Mouse (Mus musculus): ENCODE data around the gene Chst3. TPM values are rescaled to one million over a fixed set of nuclear protein-coding genes. Genes with fewer than 3 reads are reported as not detected.

Gene Chst3
- polyA plus RNA-seq, 1 experiment from 2014 or later = 2.3 TPM

GRCm38 (mm10) chr10:60211501-60212005, 7.5 kb downstream of the Chst3 start:
- Histone ChIP-seq H3K36me3 (no peaks in the 10 kb centered on the region), H3K4me1 (peaks cover 34% of the 10 kb centered on the region), H3K4me2 (no peak overlapping the region), H3K4me3 (replicated peaks) (no peak overlapping the region), H3K9ac (no peak overlapping the region), H3K27me3 (replicated peaks) (no peaks in the 10 kb centered on the region), H3K9me3 (no peaks in the 10 kb centered on the region), H3K27ac (no peak overlapping the region)
- 63% methylated on average over 8 of the region's 8 CpGs for whole genome bisulfite sequencing
- no peak for ATAC-seq (ENCODE audit: insufficient read depth, low FRiP score, low read depth)

GRCm38 (mm10) chr10:60210468-60210867, 8.6 kb downstream of the Chst3 start:
- no peaks in the 10 kb centered on the region for H3K36me3 ChIP-seq
- H3K9me3 ChIP-seq = no peaks in the 10 kb centered on the region
- H3K4me3 ChIP-seq (replicated peaks) = no peak overlapping the region
- H3K27ac ChIP-seq = no peak overlapping the region
- 78% methylated on average over 2 of the region's 2 CpGs for WGBS
- ATAC-seq (ENCODE audit: insufficient read depth, low FRiP score, low read depth) = no peak
- no peak overlapping the region for H3K4me2 ChIP-seq
- no peaks in the 10 kb centered on the region for H3K27me3 ChIP-seq (replicated peaks)
- H3K9ac ChIP-seq = no peak overlapping the region
- H3K4me1 ChIP-seq = peaks cover 28% of the 10 kb centered on the region

- Histone ChIP-seq H3K4me2 (no peak overlapping the region), H3K9me3 (no peaks in the 10 kb centered on the region), H3K9ac (no peak overlapping the region), H3K4me3 (replicated peaks) (no peak overlapping the region), H3K36me3 (no peaks in the 10 kb centered on the region), H3K4me1 (peaks cover 19% of the 10 kb centered on the region), H3K27ac (peak overlapping the region; percentile 45; the same call in 1 of the 2 replicates), H3K27me3 (replicated peaks) (no peaks in the 10 kb centered on the region)
- 45% methylated on average over 5 of the region's 5 CpGs for WGBS
- no peak for ATAC-seq (ENCODE audit: insufficient read depth, low FRiP score, low read depth)
These were observed 9.8 kb downstream of the Chst3 start for GRCm38 (mm10) chr10:60209237-60209636.

DNA sequence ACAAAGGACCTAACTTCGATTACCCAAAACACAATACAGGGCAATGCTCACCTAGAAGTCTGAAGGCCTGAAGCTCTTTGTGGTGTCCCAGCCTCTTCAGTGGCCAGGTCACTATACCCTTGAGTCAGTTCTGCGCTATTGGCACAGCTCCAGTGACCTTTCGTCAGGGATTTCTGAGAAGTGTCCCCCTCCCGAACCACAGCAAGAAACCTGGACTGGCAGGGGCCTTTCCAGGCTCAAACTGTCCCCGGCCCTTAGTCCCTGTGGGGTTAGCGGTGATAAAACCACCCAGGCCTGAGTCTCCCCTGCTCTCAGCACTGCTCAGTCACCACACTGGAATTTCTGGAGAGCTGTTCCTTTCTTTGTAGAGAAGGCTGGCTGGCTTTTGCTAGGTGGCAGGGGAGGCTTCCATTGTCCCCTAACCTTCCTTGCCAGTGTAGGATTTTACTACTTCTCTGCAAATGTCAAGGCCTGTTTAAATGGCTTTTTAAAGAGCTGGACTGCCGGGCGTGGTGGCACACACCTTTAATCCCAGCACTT, 11.8 kb downstream of the Chst3 start:
- Histone ChIP-seq H3K27ac (no peak overlapping the region), H3K4me2 (no peak overlapping the region), H3K9me3 (no peaks in the 10 kb centered on the region), H3K4me1 (peaks cover 8% of the 10 kb centered on the region), H3K9ac (no peak overlapping the region), H3K36me3 (no peaks in the 10 kb centered on the region), H3K4me3 (replicated peaks) (no peak overlapping the region), H3K27me3 (replicated peaks) (no peaks in the 10 kb centered on the region)
- ATAC-seq (ENCODE audit: insufficient read depth, low FRiP score, low read depth) = no peak
- 77% methylated on average over 8 of the region's 8 CpGs for WGBS

DNA sequence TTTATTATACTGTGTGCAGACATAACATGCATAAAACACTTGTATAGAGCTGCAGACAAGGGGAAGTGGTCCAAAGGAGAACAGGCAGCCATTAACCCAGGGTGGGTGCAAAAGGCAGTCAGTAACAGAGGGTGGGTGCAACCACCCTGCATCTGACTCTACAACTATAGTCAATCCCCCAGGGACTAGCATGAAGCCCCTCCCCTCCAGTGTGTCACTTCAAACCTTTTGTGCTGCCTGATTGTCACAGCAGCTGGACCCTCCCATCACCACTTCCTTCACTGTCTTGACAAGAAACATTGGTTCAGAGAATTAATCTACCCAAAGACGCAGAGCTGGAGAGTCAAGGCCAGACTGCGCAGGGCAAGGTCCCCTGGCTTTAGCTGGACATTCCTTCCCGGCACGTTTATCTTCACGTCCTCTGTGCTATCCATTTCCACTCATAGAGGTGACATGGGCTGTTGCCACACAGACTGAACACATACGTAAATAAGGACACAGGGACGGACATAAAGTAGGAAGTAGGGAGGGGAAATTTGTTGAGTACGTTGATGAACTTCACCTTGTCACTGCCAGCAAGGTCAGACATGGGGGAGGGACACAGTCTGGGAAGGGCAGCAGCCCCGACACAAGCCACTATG, 13.3 kb downstream of the Chst3 start:
- H3K27ac ChIP-seq = no peak overlapping the region
- 58% methylated on average over 9 of the region's 9 CpGs for WGBS
- H3K4me3 ChIP-seq (replicated peaks) = no peak overlapping the region
- H3K4me1 ChIP-seq = peaks cover 8% of the 10 kb centered on the region; the same call in 1 of the 2 replicates
- H3K27me3 ChIP-seq (replicated peaks) = no peaks in the 10 kb centered on the region
- H3K9ac ChIP-seq = no peak overlapping the region
- no peak overlapping the region for H3K4me2 ChIP-seq
- ATAC-seq (ENCODE audit: insufficient read depth, low FRiP score, low read depth) = no peak
- no peaks in the 10 kb centered on the region for H3K36me3 ChIP-seq
- H3K9me3 ChIP-seq = no peaks in the 10 kb centered on the region

- H3K4me3 ChIP-seq (replicated peaks) = no peak overlapping the region
- H3K4me1 ChIP-seq = peaks cover 8% of the 10 kb centered on the region; the same call in 1 of the 2 replicates
- ATAC-seq (ENCODE audit: insufficient read depth, low FRiP score, low read depth) = no peak; the same call in 1 of the 2 replicates
- no peaks in the 10 kb centered on the region for H3K9me3 ChIP-seq
- 41% methylated on average over 5 of the region's 5 CpGs for WGBS
- no peak overlapping the region for H3K4me2 ChIP-seq
- H3K36me3 ChIP-seq = no peaks in the 10 kb centered on the region
- no peak overlapping the region for H3K9ac ChIP-seq
- no peaks in the 10 kb centered on the region for H3K27me3 ChIP-seq (replicated peaks)
- 0 out of 2 replicates have a peak overlapping the region, but pooled peaks have one; percentile 8 for H3K27ac ChIP-seq
These were observed 16.3 kb downstream of the Chst3 start for GRCm38 (mm10) chr10:60202785-60203184.

DNA sequence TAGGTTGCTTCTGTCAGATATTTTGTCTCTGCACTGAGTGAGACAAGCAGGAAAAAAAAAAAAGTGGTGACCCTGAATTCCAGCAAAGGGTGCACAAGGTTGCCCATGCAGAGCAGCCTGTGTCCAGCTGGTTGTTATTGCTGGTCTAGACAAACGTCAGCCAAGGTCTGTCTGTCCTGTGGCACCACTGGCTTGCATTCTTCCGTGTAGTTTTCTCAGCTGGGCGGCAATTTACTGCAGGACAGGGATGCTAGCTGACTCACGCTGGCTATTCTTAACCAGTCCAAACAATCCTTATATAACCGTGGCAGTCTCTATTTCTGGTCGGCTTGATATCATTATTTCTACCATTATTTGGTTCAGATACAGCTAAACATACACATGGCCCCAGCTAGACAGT, 18.1 kb downstream of the Chst3 start:
- no peaks in the 10 kb centered on the region for H3K27me3 ChIP-seq (replicated peaks)
- 71% methylated on average over 6 of the region's 6 CpGs for whole genome bisulfite sequencing
- H3K4me3 ChIP-seq (replicated peaks) = no peak overlapping the region
- peaks cover 9% of the 10 kb centered on the region; the same call in 1 of the 2 replicates for H3K4me1 ChIP-seq
- no peak overlapping the region for H3K27ac ChIP-seq
- no peak overlapping the region for H3K4me2 ChIP-seq
- H3K9me3 ChIP-seq = no peaks in the 10 kb centered on the region
- no peak for ATAC-seq (ENCODE audit: insufficient read depth, low FRiP score, low read depth)
- no peaks in the 10 kb centered on the region for H3K36me3 ChIP-seq
- no peak overlapping the region for H3K9ac ChIP-seq

DNA sequence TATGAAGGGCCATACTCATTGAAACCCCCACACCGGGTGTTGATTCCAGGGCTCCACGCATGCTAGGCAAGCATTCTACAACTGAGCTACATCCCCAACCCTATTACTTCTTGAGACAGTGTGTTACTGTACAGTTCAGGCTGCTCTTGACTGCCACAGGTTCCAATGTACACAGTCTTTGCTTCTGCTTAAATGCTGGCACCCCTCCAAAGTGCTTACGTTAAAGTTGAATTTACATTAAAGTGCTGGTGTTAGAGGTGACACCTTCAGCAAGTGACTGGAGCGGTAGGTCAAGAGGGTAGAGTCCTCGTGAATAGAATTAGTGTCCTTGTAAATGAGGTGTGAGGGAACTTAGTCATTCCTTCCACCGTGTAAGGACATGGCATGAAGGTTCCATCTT, 19.7 kb downstream of the Chst3 start:
- Histone ChIP-seq H3K27me3 (replicated peaks) (no peaks in the 10 kb centered on the region), H3K4me2 (no peak overlapping the region), H3K9ac (no peak overlapping the region), H3K4me1 (peaks cover 17% of the 10 kb centered on the region), H3K36me3 (no peaks in the 10 kb centered on the region), H3K4me3 (replicated peaks) (no peak overlapping the region), H3K9me3 (no peaks in the 10 kb centered on the region), H3K27ac (no peak overlapping the region)
- no peak for ATAC-seq (ENCODE audit: insufficient read depth, low FRiP score, low read depth)
- 70% methylated on average over 6 of the region's 6 CpGs for WGBS

DNA sequence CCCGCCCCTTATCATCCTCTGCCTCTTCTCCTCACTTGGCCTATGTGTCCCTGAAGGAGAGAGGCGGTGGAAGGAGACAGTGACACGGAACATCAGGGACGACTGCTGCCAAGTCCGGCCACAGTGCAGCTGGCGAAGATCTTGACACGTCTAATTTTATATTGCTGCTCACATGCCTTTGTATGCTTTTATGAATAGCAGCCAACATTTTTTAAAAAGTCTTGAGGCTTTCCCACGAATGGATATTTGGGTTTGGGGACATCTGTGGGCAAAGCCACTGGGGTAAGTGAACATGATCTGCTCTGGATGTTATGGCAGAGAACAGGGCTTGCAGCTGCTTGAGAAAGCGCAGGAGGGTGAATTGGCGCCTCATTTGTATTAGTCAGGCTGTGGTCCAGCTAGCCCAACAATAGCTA, 21.6 kb downstream of the Chst3 start:
- no peak for ATAC-seq (ENCODE audit: insufficient read depth, low FRiP score, low read depth)
- Histone ChIP-seq H3K9ac (no peak overlapping the region), H3K4me3 (replicated peaks) (no peak overlapping the region), H3K27ac (peak overlapping the region; percentile 70), H3K9me3 (no peaks in the 10 kb centered on the region), H3K4me2 (no peak overlapping the region), H3K36me3 (no peaks in the 10 kb centered on the region), H3K4me1 (peaks cover 30% of the 10 kb centered on the region), H3K27me3 (replicated peaks) (no peaks in the 10 kb centered on the region)
- WGBS = 53% methylated on average over 10 of the region's 10 CpGs

DNA sequence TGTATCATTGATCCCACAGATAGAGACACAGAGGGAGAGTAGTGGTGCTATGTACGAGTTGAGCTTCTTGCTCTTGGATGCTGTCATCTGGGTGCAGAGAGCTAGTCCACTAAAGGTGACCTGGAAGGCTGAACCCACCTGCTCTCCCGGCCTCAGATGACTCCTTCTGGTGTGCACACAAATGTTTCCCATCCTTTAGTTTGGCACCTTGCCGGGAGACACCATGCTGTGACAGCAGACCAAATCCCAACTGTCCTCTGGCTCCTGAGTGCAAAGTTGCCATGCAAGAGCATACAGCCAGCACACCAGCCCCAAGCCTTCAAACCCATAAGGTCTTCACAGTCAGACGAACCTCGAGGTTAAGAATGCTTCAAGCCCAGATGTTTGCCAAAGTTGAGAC, 22.1 kb downstream of the Chst3 start:
- H3K4me1 ChIP-seq = peaks cover 32% of the 10 kb centered on the region
- ATAC-seq (ENCODE audit: insufficient read depth, low FRiP score, low read depth) = no peak
- H3K4me2 ChIP-seq = no peak overlapping the region
- 46% methylated on average over 5 of the region's 5 CpGs for WGBS
- H3K27ac ChIP-seq = peak overlapping the region; percentile 12
- no peaks in the 10 kb centered on the region for H3K9me3 ChIP-seq
- no peaks in the 10 kb centered on the region for H3K36me3 ChIP-seq
- H3K4me3 ChIP-seq (replicated peaks) = no peak overlapping the region
- H3K9ac ChIP-seq = no peak overlapping the region
- H3K27me3 ChIP-seq (replicated peaks) = no peaks in the 10 kb centered on the region

- Histone ChIP-seq H3K36me3 (no peaks in the 10 kb centered on the region), H3K4me2 (no peak overlapping the region), H3K4me3 (replicated peaks) (no peak overlapping the region), H3K27me3 (replicated peaks) (no peaks in the 10 kb centered on the region), H3K4me1 (peaks cover 35% of the 10 kb centered on the region), H3K9me3 (no peaks in the 10 kb centered on the region), H3K27ac (peak overlapping the region; percentile 74), H3K9ac (no peak overlapping the region)
- ATAC-seq (ENCODE audit: insufficient read depth, low FRiP score, low read depth) = no peak
- WGBS = 17% methylated on average over 4 of the region's 4 CpGs
These were observed 24.0 kb downstream of the Chst3 start for GRCm38 (mm10) chr10:60195087-60195486.

GRCm38 (mm10) chr10:60193532-60194423, 25.3 kb downstream of the Chst3 start:
- WGBS = 8% methylated on average over 19 of the region's 19 CpGs
- peak; percentile 88 for ATAC-seq (ENCODE audit: insufficient read depth, low FRiP score, low read depth)
- H3K27me3 ChIP-seq (replicated peaks) = no peaks in the 10 kb centered on the region
- no peaks in the 10 kb centered on the region for H3K36me3 ChIP-seq
- 0 out of 2 replicates have a peak overlapping the region, but pooled peaks have one; percentile 6 for H3K9ac ChIP-seq
- peaks cover 35% of the 10 kb centered on the region for H3K4me1 ChIP-seq
- no peak overlapping the region for H3K4me3 ChIP-seq (replicated peaks)
- no peaks in the 10 kb centered on the region for H3K9me3 ChIP-seq
- peak overlapping the region; percentile 74 for H3K27ac ChIP-seq
- peak overlapping the region; percentile 45 for H3K4me2 ChIP-seq
